Comparison of ENCODE assay signal across 28 mouse cellular contexts in the genomic region with DNA sequence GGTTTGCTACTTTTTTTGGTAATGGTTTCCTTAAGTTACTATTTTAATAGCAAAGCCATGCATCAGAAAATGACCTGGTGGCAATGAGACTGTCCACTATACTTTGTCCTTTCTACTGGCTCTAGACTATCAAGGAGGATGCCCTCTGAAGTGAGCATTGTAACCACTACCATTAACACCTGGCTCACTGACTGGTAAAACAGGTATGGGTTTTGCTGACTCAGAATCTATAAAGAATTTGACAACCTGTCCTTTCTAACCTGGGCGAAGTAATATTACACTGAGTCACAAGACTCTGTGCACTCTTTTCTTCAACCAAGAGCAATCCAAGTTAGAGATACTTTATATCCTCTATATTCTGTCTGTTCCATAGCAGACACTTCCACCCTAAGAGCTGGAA. TPM values are rescaled to one million over a fixed set of nuclear protein-coding genes. Genes with fewer than 3 reads are reported as not detected.
DNase-seq lines count a peak whose midpoint lies in the region; ATAC-seq and TF ChIP-seq lines count a peak whose summit lies in the region.
"Had no signal": no experiment of that assay in that cellular context is flagged by ENCODE, and none has a peak within 500 bp of the region (broad histone marks: within the 10 kb centered on the region; RNA-seq: fewer than 3 reads in every experiment).

No protein-coding gene starts in this region.

- H3K27me3 ChIP-seq in intestine, embryonic 14.5 days (replicated peaks; ENCODE audit: control insufficient read depth, insufficient read depth, low read length) = no peaks in the 10 kb centered on the region
- H3K27me3 ChIP-seq in intestine, embryonic 15.5 days (replicated peaks) = no peaks in the 10 kb centered on the region
- no peaks in the 10 kb centered on the region for H3K27me3 ChIP-seq in liver, embryonic 15.5 days
- no peaks in the 10 kb centered on the region for H3K27me3 ChIP-seq in liver, postnatal 0 days (ENCODE audit: insufficient read depth, low read length)
- no peaks in the 10 kb centered on the region for H3K27me3 ChIP-seq in intestine, embryonic 16.5 days (replicated peaks; ENCODE audit: control insufficient read depth, insufficient read depth, low read length)
- H3K27me3 ChIP-seq in stomach, postnatal 0 days (ENCODE audit: control insufficient read depth, insufficient read depth, low read length) = no peaks in the 10 kb centered on the region
- H3K27me3 ChIP-seq: embryonic facial prominence, embryonic 13.5 days; forebrain, embryonic 12.5 days; forebrain, embryonic 15.5 days; heart, embryonic 12.5 days; heart, embryonic 15.5 days; hindbrain, embryonic 13.5 days had no signal

- H3K36me3 ChIP-seq in intestine, embryonic 14.5 days (ENCODE audit: control insufficient read depth, insufficient read depth, low read length) = peaks cover 11% of the 10 kb centered on the region; the same call in 1 of the 2 replicates
- H3K36me3 ChIP-seq in intestine, embryonic 15.5 days = no peaks in the 10 kb centered on the region
- peaks cover 40% of the 10 kb centered on the region for H3K36me3 ChIP-seq in liver, embryonic 15.5 days (replicated peaks)
- peaks cover 17% of the 10 kb centered on the region for H3K36me3 ChIP-seq in liver, postnatal 0 days (replicated peaks; ENCODE audit: insufficient read depth, low read length)
- H3K36me3 ChIP-seq in intestine, embryonic 16.5 days (ENCODE audit: control insufficient read depth, insufficient read depth, low read length) = no peaks in the 10 kb centered on the region
- no peaks in the 10 kb centered on the region for H3K36me3 ChIP-seq in stomach, postnatal 0 days (ENCODE audit: control insufficient read depth, insufficient read depth, low read length)
- H3K36me3 ChIP-seq: embryonic facial prominence, embryonic 13.5 days; forebrain, embryonic 12.5 days; heart, embryonic 15.5 days; hindbrain, embryonic 10.5 days had no signal

- peaks cover 39% of the 10 kb centered on the region for H3K4me1 ChIP-seq in intestine, embryonic 14.5 days (replicated peaks; ENCODE audit: control insufficient read depth, insufficient read depth, low read length)
- peaks cover 51% of the 10 kb centered on the region for H3K4me1 ChIP-seq in intestine, embryonic 15.5 days (replicated peaks)
- peaks cover 89% of the 10 kb centered on the region for H3K4me1 ChIP-seq in liver, embryonic 15.5 days (replicated peaks)
- H3K4me1 ChIP-seq in liver, postnatal 0 days (ENCODE audit: insufficient read depth) = peaks cover 69% of the 10 kb centered on the region
- H3K4me1 ChIP-seq in intestine, embryonic 16.5 days (ENCODE audit: control insufficient read depth, insufficient read depth, low read length) = peaks cover 54% of the 10 kb centered on the region
- H3K4me1 ChIP-seq in stomach, postnatal 0 days (replicated peaks; ENCODE audit: control insufficient read depth, insufficient read depth) = peaks cover 8% of the 10 kb centered on the region; the same call in 1 of the 2 replicates

- WGBS in intestine, embryonic 14.5 days = 84% methylated on average over 1 of the region's 1 CpGs
- WGBS in intestine, embryonic 15.5 days = 73% methylated on average over 1 of the region's 1 CpGs
- WGBS in liver, embryonic 15.5 days (ENCODE audit: insufficient replicate concordance) = 82% methylated on average over 1 of the region's 1 CpGs
- WGBS in liver, postnatal 0 days (ENCODE audit: insufficient replicate concordance) = 91% methylated on average over 1 of the region's 1 CpGs
- WGBS in intestine, embryonic 16.5 days = 64% methylated on average over 1 of the region's 1 CpGs
- WGBS in stomach, postnatal 0 days = 64% methylated on average over 1 of the region's 1 CpGs

- no peak for TF ChIP-seq EP300 in liver, postnatal 0 days (IDR thresholded peaks at IDR 0.05; ENCODE audit: low read depth)
- TF ChIP-seq EP300 in stomach, postnatal 0 days (optimal IDR thresholded peaks at IDR 0.05) = no peak

- TF ChIP-seq CTCF in liver, postnatal 0 days (IDR thresholded peaks at IDR 0.05; ENCODE audit: low read depth) = no peak
- no peak for TF ChIP-seq CTCF in stomach, postnatal 0 days (IDR thresholded peaks at IDR 0.05; ENCODE audit: low read depth)

- no peak overlapping the region for H3K27ac ChIP-seq in intestine, embryonic 14.5 days (ENCODE audit: low read depth)
- H3K27ac ChIP-seq in intestine, embryonic 15.5 days = no peak overlapping the region
- 0 out of 2 replicates have a peak overlapping the region, but pooled peaks have one; percentile 29 for H3K27ac ChIP-seq in liver, embryonic 15.5 days (replicated peaks)
- no peak overlapping the region for H3K27ac ChIP-seq in liver, postnatal 0 days (ENCODE audit: low read depth)
- H3K27ac ChIP-seq in intestine, embryonic 16.5 days (ENCODE audit: low read length) = no peak overlapping the region
- no peak overlapping the region for H3K27ac ChIP-seq in stomach, postnatal 0 days (replicated peaks)
- H3K27ac ChIP-seq: embryonic facial prominence, embryonic 10.5 days; embryonic facial prominence, embryonic 13.5 days; forebrain, embryonic 12.5 days; forebrain, embryonic 15.5 days; heart, embryonic 15.5 days; hindbrain, embryonic 10.5 days; hindbrain, embryonic 13.5 days had no signal

- no peak for ATAC-seq in intestine, embryonic 14.5 days (replicated peaks; ENCODE audit: low FRiP score, low TSS enrichment, low read depth)
- no peak for ATAC-seq in intestine, embryonic 15.5 days
- ATAC-seq in liver, embryonic 15.5 days (ENCODE audit: insufficient read depth) = no peak
- no peak for ATAC-seq in liver, postnatal 0 days
- ATAC-seq in intestine, embryonic 16.5 days = peak; percentile 52; the same call in 1 of the 2 replicates
- peak; percentile 60 for ATAC-seq in stomach, postnatal 0 days (ENCODE audit: low FRiP score, low TSS enrichment)
- ATAC-seq: forebrain, embryonic 15.5 days had no signal

- DNase-seq in intestine, embryonic 14.5 days (ENCODE audit: low spot score) = peak; percentile 15
- no peak for DNase-seq in liver, postnatal 0 days
- DNase-seq in stomach, postnatal 0 days (ENCODE audit: low spot score) = no peak
- DNase-seq in natural killer cell, adult 2 months (ENCODE audit: low spot score in 2 of 2) = no peak
- DNase-seq in adrenal gland, adult (ENCODE audit: inconsistent age in 2 of 2, low spot score in 1 of 2) = no peak
- DNase-seq: adrenal gland, adult 8-10 months; adrenal gland, postnatal 25 days; cerebellum, adult 11-12 months; cerebellum, adult 8-10 months; cerebellum, postnatal 10 days; cerebellum, postnatal 36 days; embryo, embryonic 11 days; gastrocnemius, postnatal 25 days; heart, adult 18-20 months; heart, postnatal 10 days; heart, postnatal 36 days had no signal

- H3K4me2 ChIP-seq in intestine, embryonic 14.5 days (ENCODE audit: low read length) = no peak overlapping the region
- H3K4me2 ChIP-seq in intestine, embryonic 15.5 days (replicated peaks) = no peak overlapping the region
- no peak overlapping the region for H3K4me2 ChIP-seq in liver, embryonic 15.5 days
- no peak overlapping the region for H3K4me2 ChIP-seq in liver, postnatal 0 days (ENCODE audit: low read depth, low read length)
- no peak overlapping the region for H3K4me2 ChIP-seq in intestine, embryonic 16.5 days (ENCODE audit: low read depth, low read length)
- H3K4me2 ChIP-seq in stomach, postnatal 0 days (replicated peaks; ENCODE audit: low read depth) = no peak overlapping the region
- H3K4me2 ChIP-seq: embryonic facial prominence, embryonic 13.5 days; forebrain, embryonic 12.5 days; forebrain, embryonic 15.5 days; heart, embryonic 12.5 days; heart, embryonic 15.5 days; hindbrain, embryonic 13.5 days had no signal

- H3K4me3 ChIP-seq in intestine, embryonic 14.5 days (ENCODE audit: low read depth, low read length) = no peak overlapping the region
- no peak overlapping the region for H3K4me3 ChIP-seq in intestine, embryonic 15.5 days (replicated peaks)
- H3K4me3 ChIP-seq in liver, embryonic 15.5 days (replicated peaks) = no peak overlapping the region
- no peak overlapping the region for H3K4me3 ChIP-seq in liver, postnatal 0 days (ENCODE audit: low read depth, low read length)
- H3K4me3 ChIP-seq in intestine, embryonic 16.5 days (ENCODE audit: low read length) = no peak overlapping the region
- H3K4me3 ChIP-seq in stomach, postnatal 0 days (ENCODE audit: low read depth, low read length) = no peak overlapping the region
- H3K4me3 ChIP-seq: embryonic facial prominence, embryonic 10.5 days; embryonic facial prominence, embryonic 13.5 days; erythroblast, embryonic 14.5 days; forebrain, embryonic 12.5 days; forebrain, embryonic 15.5 days; heart, embryonic 12.5 days; heart, embryonic 15.5 days; hindbrain, embryonic 10.5 days; hindbrain, embryonic 13.5 days had no signal

- no peaks in the 10 kb centered on the region for H3K9me3 ChIP-seq in intestine, embryonic 14.5 days (ENCODE audit: control insufficient read depth, low read length)
- no peaks in the 10 kb centered on the region for H3K9me3 ChIP-seq in intestine, embryonic 15.5 days
- no peaks in the 10 kb centered on the region for H3K9me3 ChIP-seq in liver, embryonic 15.5 days (replicated peaks)
- no peaks in the 10 kb centered on the region for H3K9me3 ChIP-seq in liver, postnatal 0 days (ENCODE audit: low read length)
- no peaks in the 10 kb centered on the region for H3K9me3 ChIP-seq in intestine, embryonic 16.5 days (ENCODE audit: control insufficient read depth, low read length)
- no peaks in the 10 kb centered on the region for H3K9me3 ChIP-seq in stomach, postnatal 0 days (ENCODE audit: control insufficient read depth, low read length)
- H3K9me3 ChIP-seq: embryonic facial prominence, embryonic 10.5 days; embryonic facial prominence, embryonic 13.5 days; forebrain, embryonic 12.5 days; forebrain, embryonic 15.5 days; heart, embryonic 12.5 days; heart, embryonic 15.5 days; hindbrain, embryonic 10.5 days; hindbrain, embryonic 13.5 days had no signal

- H3K9ac ChIP-seq in intestine, embryonic 14.5 days (ENCODE audit: low read length) = no peak overlapping the region
- no peak overlapping the region for H3K9ac ChIP-seq in intestine, embryonic 15.5 days
- no peak overlapping the region for H3K9ac ChIP-seq in liver, embryonic 15.5 days
- H3K9ac ChIP-seq in liver, postnatal 0 days (replicated peaks) = no peak overlapping the region
- no peak overlapping the region for H3K9ac ChIP-seq in intestine, embryonic 16.5 days (ENCODE audit: low read depth, low read length)
- H3K9ac ChIP-seq in stomach, postnatal 0 days (ENCODE audit: low read length) = no peak overlapping the region
- H3K9ac ChIP-seq: embryonic facial prominence, embryonic 13.5 days; forebrain, embryonic 12.5 days; forebrain, embryonic 15.5 days; heart, embryonic 12.5 days; heart, embryonic 15.5 days; hindbrain, embryonic 13.5 days had no signal

RNA-seq across cellular contexts. Expression of gene Tbxas1, which starts 6.2 kb away (rescaled TPM):
- 2.1 and 2.4 TPM in 2 replicates for polyA plus RNA-seq in intestine, embryonic 14.5 days (2014; fragmentation: Nextera tagmentation; extraction: Ambion mirVana)
- polyA plus RNA-seq in intestine, embryonic 15.5 days (2015; fragmentation: Nextera tagmentation; extraction: Ambion mirVana) = 3.4 and 4.0 TPM in 2 replicates
- 9.0 and 10.4 TPM in 2 replicates for polyA plus RNA-seq in liver, embryonic 15.5 days (2015; fragmentation: Nextera tagmentation; extraction: Ambion mirVana)
- 10.3 and 10.6 TPM in 2 replicates for polyA plus RNA-seq in liver, postnatal 0 days (2015; fragmentation: Nextera tagmentation; extraction: Ambion mirVana)
- polyA plus RNA-seq in intestine, embryonic 16.5 days (2015; fragmentation: Nextera tagmentation; extraction: Ambion mirVana) = 4.3 and 4.8 TPM in 2 replicates
- 1.9 and 2.0 TPM in 2 replicates for polyA plus RNA-seq in stomach, postnatal 0 days (2015; fragmentation: Nextera tagmentation; extraction: Ambion mirVana)

RNA-seq across cellular contexts. Expression of gene Hipk2, which starts 7.0 kb away (rescaled TPM):
- polyA plus RNA-seq in intestine, embryonic 14.5 days (2014; fragmentation: Nextera tagmentation; extraction: Ambion mirVana) = 24.7 and 27.9 TPM in 2 replicates
- 20.2 and 23.3 TPM in 2 replicates for polyA plus RNA-seq in intestine, embryonic 15.5 days (2015; fragmentation: Nextera tagmentation; extraction: Ambion mirVana)
- 18.0 and 23.4 TPM in 2 replicates for polyA plus RNA-seq in liver, embryonic 15.5 days (2015; fragmentation: Nextera tagmentation; extraction: Ambion mirVana)
- polyA plus RNA-seq in liver, postnatal 0 days (2015; fragmentation: Nextera tagmentation; extraction: Ambion mirVana) = 9.6 and 9.7 TPM in 2 replicates
- 16.2 and 18.7 TPM in 2 replicates for polyA plus RNA-seq in intestine, embryonic 16.5 days (2015; fragmentation: Nextera tagmentation; extraction: Ambion mirVana)
- 13.7 and 13.9 TPM in 2 replicates for polyA plus RNA-seq in stomach, postnatal 0 days (2015; fragmentation: Nextera tagmentation; extraction: Ambion mirVana)

Comparison
In these comparisons a context has a peak if more than half of its experiments do, and no peak if none do; other contexts are left out.
1. ATAC-seq: peak in intestine, embryonic 16.5 days (single experiment) and stomach, postnatal 0 days (single experiment); none in intestine, embryonic 14.5 days (single experiment), intestine, embryonic 15.5 days (single experiment), liver, embryonic 15.5 days (single experiment) and liver, postnatal 0 days (single experiment).